Mouse (Mus musculus) heart, adult 2 months (tissue): ENCODE results near the gene Schip1.

Experiments used
- EP300 ChIP-seq: fragments of 200-500 bp; IDR thresholded peaks from 2 replicates; pipeline ENCODE4 v1.6.1; 2011; ENCODE audit warnings: low read depth, low read length, control low read depth; ENCODE audit not compliant: insufficient read depth
- POLR2A ChIP-seq: fragments of 200-500 bp; IDR thresholded peaks from 2 replicates; pipeline ENCODE4 v1.6.1; 2011; ENCODE audit warnings: mild to moderate bottlenecking, low read depth, low read length, control low read depth; ENCODE audit not compliant: insufficient read depth

GRCm38 (mm10) chr3:68666377-68666776, 601.8 kb downstream of the Schip1 start:
- TF ChIP-seq POLR2A (no peak), EP300 (no peak)
